Mouse (Mus musculus) spleen, embryonic (tissue): ENCODE measurements around the gene Fgf16.

Experiments used
- CTCF ChIA-PET: fragments of 350-600 bp; sonication (Branson Sonifier 250); formaldehyde crosslinking; loops from one replicate; lab custom pipeline; 2022; lab: Charles Lee

The Fgf16 gene

GRCm38 (mm10) chrX:105764162-105765004 is at the start of gene Fgf16:
Fgf16 (plus strand) TSS chrX:105764279.
- CTCF ChIA-PET = interaction anchor here (0.5 kb wide), 1 partner anchor 48 kb away, joined by 5 read pairs; no protein-coding TSS in a partner anchor

GRCm38 (mm10) chrX:105714740-105715139 is 49.3 kb upstream of the Fgf16 start:
- CTCF ChIA-PET = no interaction called here

GRCm38 (mm10) chrX:105715789-105716321 is 48.2 kb upstream of the Fgf16 start:
- CTCF ChIA-PET = no interaction called here

- CTCF ChIA-PET = no interaction called here
Observed at GRCm38 (mm10) chrX:105718388-105718787, 45.7 kb upstream of the Fgf16 start.

- CTCF ChIA-PET = no interaction called here
Observed at GRCm38 (mm10) chrX:105718943-105719342, 45.1 kb upstream of the Fgf16 start.

- CTCF ChIA-PET = no interaction called here
Observed at GRCm38 (mm10) chrX:105724174-105724573, 39.9 kb upstream of the Fgf16 start.

- CTCF ChIA-PET = no interaction called here
Observed at GRCm38 (mm10) chrX:105762847-105763527, 1.1 kb upstream of the Fgf16 start.

GRCm38 (mm10) chrX:105763612-105764011 is 467 bp upstream of the Fgf16 start:
- CTCF ChIA-PET = no interaction called here

GRCm38 (mm10) chrX:105765005-105765706 is 1.1 kb downstream of the Fgf16 start:
- CTCF ChIA-PET = no interaction called here

GRCm38 (mm10) chrX:105766013-105766412 is 1.9 kb downstream of the Fgf16 start:
- CTCF ChIA-PET = no interaction called here

- CTCF ChIA-PET = no interaction called here
Observed at GRCm38 (mm10) chrX:105767177-105767764, 3.2 kb downstream of the Fgf16 start.

- CTCF ChIA-PET = no interaction called here
Observed at GRCm38 (mm10) chrX:105767932-105768331, 3.9 kb downstream of the Fgf16 start.

GRCm38 (mm10) chrX:105773281-105773680 is 9.2 kb downstream of the Fgf16 start:
- CTCF ChIA-PET = no interaction called here

- CTCF ChIA-PET = no interaction called here
Observed at GRCm38 (mm10) chrX:105794806-105795403, 30.8 kb downstream of the Fgf16 start.

- CTCF ChIA-PET = no interaction called here
Observed at GRCm38 (mm10) chrX:105824462-105824861, 60.4 kb downstream of the Fgf16 start.
